Mouse (Mus musculus) cortical plate, adult 2 months (tissue): ENCODE results near the gene Dapl1.

Source experiments
- CTCF ChIP-seq: fragments of 200-500 bp; IDR thresholded peaks from 2 replicates; pipeline ENCODE4 v1.5.1; 2011; ENCODE audit warnings: mild to moderate bottlenecking, control low read depth, low read length; ENCODE audit not compliant: insufficient read depth; ENCODE audit errors: extremely low read depth
- POLR2A ChIP-seq: fragments of 200-500 bp; IDR thresholded peaks from 2 replicates; pipeline ENCODE4 v1.6.1; 2011; ENCODE audit warnings: mild to moderate bottlenecking, low read length, control low read depth; ENCODE audit not compliant: insufficient read depth; ENCODE audit errors: extremely low read depth

- TF ChIP-seq POLR2A, result no peak
- TF ChIP-seq CTCF, result no peak
Observed at GRCm38 (mm10) chr2:59474336-59474735, 10.1 kb upstream of the Dapl1 start.
